Mouse (Mus musculus): ENCODE measurements around the gene Dhx34.

GRCm38 (mm10) chr7:16172141-16172581, 49.7 kb downstream of the Dhx34 start:
- TF ChIP-seq CTCF (IDR thresholded peaks at IDR 0.05; ENCODE audit: control insufficient read depth, insufficient read depth, low read length): no peak
- TF ChIP-seq POLR2A (IDR thresholded peaks at IDR 0.05; ENCODE audit: borderline replicate concordance, control insufficient read depth, low read depth, low read length): no peak

Data from bone marrow, adult 2 months (tissue).